Mouse (Mus musculus): Measurements from ENCODE around the gene Mrgpra6. TPM values are rescaled to one million over a fixed set of nuclear protein-coding genes. Genes with fewer than 3 reads are reported as not detected.

The Mrgpra6 gene
- polyA plus RNA-seq (2012) = not detected in 2 replicates

GRCm38 (mm10) chr7:47204830-47205229 is at the start of gene Mrgpra6:
TSS of gene Mrgpra6 (minus strand) at chr7:47204920.

GRCm38 (mm10) chr7:47252770-47253169 is 48.0 kb upstream of the Mrgpra6 start, which contains the start of gene Mrgpra9:
TSS of gene Mrgpra9 (minus strand) at chr7:47252848.

Other genes starting within 250 kb of the Mrgpra6 start
- gene Uevld, start 246.4 kb downstream of the Mrgpra6 start, polyA plus RNA-seq (2012) = 0.19 and 0.26 TPM in 2 replicates
- gene Gm9999, start 221.3 kb downstream of the Mrgpra6 start, polyA plus RNA-seq (2012) = not detected in 2 replicates
- 14.9 and 18.2 TPM in 2 replicates for gene Spty2d1, start 196.5 kb downstream of the Mrgpra6 start, polyA plus RNA-seq (2012)
- 5.8 and 7.9 TPM in 2 replicates for gene Tmem86a, start 154.3 kb downstream of the Mrgpra6 start, polyA plus RNA-seq (2012)
- 0.03 TPM in 1 of 2 replicates, not detected in the other for gene Ptpn5, start 71.2 kb downstream of the Mrgpra6 start, polyA plus RNA-seq (2012)
- gene Mrgpra9, start 47.9 kb upstream of the Mrgpra6 start, polyA plus RNA-seq (2012) = not detected in 2 replicates
- gene Mrgpra1, start 149.3 kb upstream of the Mrgpra6 start, polyA plus RNA-seq (2012) = not detected in 2 replicates
- 0.16 and 0.22 TPM in 2 replicates for gene Mrgpra2a, start 247.2 kb upstream of the Mrgpra6 start, polyA plus RNA-seq (2012)